Mouse (Mus musculus): ENCODE data around the gene Ddit4. TPM values are rescaled to one million over a fixed set of nuclear protein-coding genes. Genes with fewer than 3 reads are reported as not detected.

Gene Ddit4
- total and polyA plus RNA-seq, 2 experiments from 2014 or later = 56.9 to 76.6 TPM

- TF ChIP-seq CTCF (IDR thresholded peaks at IDR 0.05; ENCODE audit: low read depth) = no peak
- peak overlapping the region; percentile 32; the same call in 1 of the 2 replicates for H3K27ac ChIP-seq
- DNase-seq (ENCODE audit: low spot score) = no peak
These were observed 15.8 kb upstream of the Ddit4 start for GRCm38 (mm10) chr10:59967309-59967942.

GRCm38 (mm10) chr10:59966743-59967142 is 15.1 kb upstream of the Ddit4 start:
- no peak overlapping the region for H3K4me3 ChIP-seq (ENCODE audit: low read length)
- H3K9ac ChIP-seq (replicated peaks; ENCODE audit: low read length) = no peak overlapping the region
- H3K9me3 ChIP-seq (ENCODE audit: low read length) = no peaks in the 10 kb centered on the region
- H3K27ac ChIP-seq = no peak overlapping the region
- no peak overlapping the region for H3K4me2 ChIP-seq (ENCODE audit: low read depth, low read length)
- 93% methylated on average over 6 of the region's 6 CpGs for WGBS
- H3K4me1 ChIP-seq (ENCODE audit: insufficient read depth, low read length) = peaks cover 19% of the 10 kb centered on the region
- no peaks in the 10 kb centered on the region for H3K27me3 ChIP-seq (ENCODE audit: insufficient read depth, low read length)
- DNase-seq (ENCODE audit: low spot score) (no peak), ATAC-seq (no peak)
- peak; percentile 46 for TF ChIP-seq CTCF (IDR thresholded peaks at IDR 0.05; ENCODE audit: low read depth)
- H3K36me3 ChIP-seq (ENCODE audit: insufficient read depth, low read length) = no peaks in the 10 kb centered on the region

More at GRCm38 (mm10) chr10:59967309-59967942, 15.8 kb upstream of the Ddit4 start:
- H3K36me3 ChIP-seq (ENCODE audit: insufficient read depth, low read length) = no peaks in the 10 kb centered on the region
- H3K9me3 ChIP-seq (ENCODE audit: low read length) = no peaks in the 10 kb centered on the region
- ATAC-seq = no peak
- no peak overlapping the region for H3K9ac ChIP-seq (replicated peaks; ENCODE audit: low read length)
- peaks cover 19% of the 10 kb centered on the region for H3K4me1 ChIP-seq (ENCODE audit: insufficient read depth, low read length)
- no peaks in the 10 kb centered on the region for H3K27me3 ChIP-seq (ENCODE audit: insufficient read depth, low read length)
- WGBS = 59% methylated on average over 6 of the region's 6 CpGs
- H3K4me3 ChIP-seq (ENCODE audit: low read length) = no peak overlapping the region
- no peak overlapping the region for H3K4me2 ChIP-seq (ENCODE audit: low read depth, low read length)

- Histone ChIP-seq H3K27me3 (ENCODE audit: insufficient read depth, low read length) (no peaks in the 10 kb centered on the region), H3K36me3 (ENCODE audit: insufficient read depth, low read length) (no peaks in the 10 kb centered on the region), H3K4me2 (ENCODE audit: low read depth, low read length) (no peak overlapping the region), H3K9me3 (ENCODE audit: low read length) (no peaks in the 10 kb centered on the region), H3K9ac (replicated peaks; ENCODE audit: low read length) (no peak overlapping the region), H3K4me1 (ENCODE audit: insufficient read depth, low read length) (peaks cover 19% of the 10 kb centered on the region), H3K27ac (no peak overlapping the region), H3K4me3 (ENCODE audit: low read length) (no peak overlapping the region)
- no peak for DNase-seq (ENCODE audit: low spot score)
- ATAC-seq = no peak
- WGBS = 75% methylated on average over 8 of the region's 8 CpGs
- no peak for TF ChIP-seq CTCF (IDR thresholded peaks at IDR 0.05; ENCODE audit: low read depth)
These were observed 14.2 kb upstream of the Ddit4 start for GRCm38 (mm10) chr10:59965788-59966187.

- Histone ChIP-seq H3K9ac (replicated peaks; ENCODE audit: low read length) (no peak overlapping the region), H3K4me3 (ENCODE audit: low read length) (no peak overlapping the region), H3K27me3 (ENCODE audit: insufficient read depth, low read length) (no peaks in the 10 kb centered on the region), H3K9me3 (ENCODE audit: low read length) (no peaks in the 10 kb centered on the region), H3K36me3 (ENCODE audit: insufficient read depth, low read length) (no peaks in the 10 kb centered on the region), H3K4me2 (ENCODE audit: low read depth, low read length) (no peak overlapping the region), H3K27ac (no peak overlapping the region), H3K4me1 (ENCODE audit: insufficient read depth, low read length) (peaks cover 16% of the 10 kb centered on the region)
- ATAC-seq (no peak), DNase-seq (ENCODE audit: low spot score) (no peak)
- 35% methylated on average over 9 of the region's 9 CpGs for WGBS
- TF ChIP-seq CTCF (IDR thresholded peaks at IDR 0.05; ENCODE audit: low read depth) = no peak
These were observed 13.7 kb upstream of the Ddit4 start for GRCm38 (mm10) chr10:59965362-59965695.

GRCm38 (mm10) chr10:59964504-59965361 is 13.1 kb upstream of the Ddit4 start:
- H3K4me3 ChIP-seq (ENCODE audit: low read length) = no peak overlapping the region
- H3K4me2 ChIP-seq (ENCODE audit: low read depth, low read length) = peak overlapping the region; percentile 32
- no peak overlapping the region for H3K27ac ChIP-seq
- ATAC-seq = peak; percentile 71
- no peak for TF ChIP-seq CTCF (IDR thresholded peaks at IDR 0.05; ENCODE audit: low read depth)
- H3K36me3 ChIP-seq (ENCODE audit: insufficient read depth, low read length) = no peaks in the 10 kb centered on the region
- no peaks in the 10 kb centered on the region for H3K27me3 ChIP-seq (ENCODE audit: insufficient read depth, low read length)
- H3K9me3 ChIP-seq (ENCODE audit: low read length) = no peaks in the 10 kb centered on the region
- WGBS = 8% methylated on average over 18 of the region's 23 CpGs
- H3K4me1 ChIP-seq (ENCODE audit: insufficient read depth, low read length) = 0 out of 2 replicates have a peak, but pooled peaks cover 12% of the 10 kb centered on the region
- H3K9ac ChIP-seq (replicated peaks; ENCODE audit: low read length) = no peak overlapping the region
- DNase-seq (ENCODE audit: low spot score) = peak; percentile 60

GRCm38 (mm10) chr10:59963609-59964008 is 12.0 kb upstream of the Ddit4 start:
- no peaks in the 10 kb centered on the region for H3K36me3 ChIP-seq (ENCODE audit: insufficient read depth, low read length)
- H3K4me1 ChIP-seq (ENCODE audit: insufficient read depth, low read length) = peaks cover 11% of the 10 kb centered on the region
- no peak overlapping the region for H3K4me2 ChIP-seq (ENCODE audit: low read depth, low read length)
- no peak overlapping the region for H3K9ac ChIP-seq (replicated peaks; ENCODE audit: low read length)
- no peaks in the 10 kb centered on the region for H3K9me3 ChIP-seq (ENCODE audit: low read length)
- WGBS = 54% methylated on average over 2 of the region's 2 CpGs
- DNase-seq (ENCODE audit: low spot score) (no peak), ATAC-seq (no peak)
- H3K4me3 ChIP-seq (ENCODE audit: low read length) = no peak overlapping the region
- no peaks in the 10 kb centered on the region for H3K27me3 ChIP-seq (ENCODE audit: insufficient read depth, low read length)
- no peak for TF ChIP-seq CTCF (IDR thresholded peaks at IDR 0.05; ENCODE audit: low read depth)
- H3K27ac ChIP-seq = no peak overlapping the region

GRCm38 (mm10) chr10:59959517-59959916 is 7.9 kb upstream of the Ddit4 start:
- no peak overlapping the region for H3K4me3 ChIP-seq (ENCODE audit: low read length)
- H3K9me3 ChIP-seq (ENCODE audit: low read length) = no peaks in the 10 kb centered on the region
- H3K4me2 ChIP-seq (ENCODE audit: low read depth, low read length) = no peak overlapping the region
- WGBS = 74% methylated on average over 12 of the region's 12 CpGs
- no peak overlapping the region for H3K9ac ChIP-seq (replicated peaks; ENCODE audit: low read length)
- no peak overlapping the region for H3K27ac ChIP-seq
- TF ChIP-seq CTCF (IDR thresholded peaks at IDR 0.05; ENCODE audit: low read depth) = no peak
- peak; percentile 50 for DNase-seq (ENCODE audit: low spot score)
- no peaks in the 10 kb centered on the region for H3K36me3 ChIP-seq (ENCODE audit: insufficient read depth, low read length)
- peaks cover 18% of the 10 kb centered on the region for H3K4me1 ChIP-seq (ENCODE audit: insufficient read depth, low read length)
- no peak for ATAC-seq
- no peaks in the 10 kb centered on the region for H3K27me3 ChIP-seq (ENCODE audit: insufficient read depth, low read length)

All from hindbrain, postnatal 0 days (tissue).